Mouse (Mus musculus) left cerebral cortex, adult 8-10 months (tissue): ENCODE results near the gene Kansl3. TPM values are rescaled to one million over a fixed set of nuclear protein-coding genes. Genes with fewer than 3 reads are reported as not detected.
A peak's percentile ranks its signal among the peaks of the same experiment; 100 is the strongest.

Experiments used
- DNase-seq, 2 experiments: peaks; one replicate each; pipeline ENCODE4 v3.0.0; 2022; ENCODE audit warnings: low spot score in 2 of 2
- total RNA-seq, 4 experiments: library from RNA; stranded (reverse); gene quantifications; 2 replicates each; pipeline ENCODE4 v1.2.4; 2022

The Kansl3 gene
- total RNA-seq, 4 experiments from 2014 or later, result 63.9 to 88.2 (median 74.6) TPM

GRCm38 (mm10) chr1:36321829-36322573 is 47.0 kb downstream of the Kansl3 start:
- DNase-seq, result no peak

DNA sequence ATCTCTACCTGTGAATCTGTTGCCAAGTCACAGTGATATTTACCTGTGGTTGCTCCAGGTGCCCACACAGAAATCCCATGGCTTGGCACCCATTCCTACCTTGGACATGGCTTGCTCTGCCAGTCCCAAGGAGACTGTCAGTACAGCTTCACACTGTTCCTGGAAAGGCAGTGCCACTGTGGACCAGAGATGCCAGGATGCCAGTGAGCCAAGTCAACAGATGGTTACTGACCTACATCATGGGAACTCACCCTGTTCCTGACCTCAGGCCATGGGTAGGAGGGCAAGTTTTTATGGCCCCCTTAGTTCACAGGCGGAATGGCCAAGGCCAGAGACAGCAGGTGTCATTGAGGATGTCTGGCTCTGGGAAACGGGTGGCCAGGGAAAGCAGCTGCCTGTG is 47.8 kb downstream of the Kansl3 start:
- DNase-seq, result no peak

DNA sequence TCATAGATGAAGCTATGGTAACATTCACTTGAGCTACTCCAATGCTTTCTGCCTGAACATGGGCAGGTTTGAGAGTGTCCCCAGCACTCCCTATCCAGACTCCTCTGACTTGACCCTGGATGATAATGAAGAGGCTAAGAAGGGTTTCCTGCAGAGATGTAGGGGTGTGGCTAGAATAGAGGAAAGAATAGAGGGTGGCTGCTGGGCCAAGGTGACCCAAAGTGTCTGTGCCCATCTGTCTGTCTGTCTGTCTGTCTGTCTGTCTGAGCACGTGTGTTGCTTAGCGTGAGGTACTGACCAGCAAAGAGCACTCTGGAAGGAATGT is 53.2 kb downstream of the Kansl3 start:
- DNase-seq, result no peak

DNA sequence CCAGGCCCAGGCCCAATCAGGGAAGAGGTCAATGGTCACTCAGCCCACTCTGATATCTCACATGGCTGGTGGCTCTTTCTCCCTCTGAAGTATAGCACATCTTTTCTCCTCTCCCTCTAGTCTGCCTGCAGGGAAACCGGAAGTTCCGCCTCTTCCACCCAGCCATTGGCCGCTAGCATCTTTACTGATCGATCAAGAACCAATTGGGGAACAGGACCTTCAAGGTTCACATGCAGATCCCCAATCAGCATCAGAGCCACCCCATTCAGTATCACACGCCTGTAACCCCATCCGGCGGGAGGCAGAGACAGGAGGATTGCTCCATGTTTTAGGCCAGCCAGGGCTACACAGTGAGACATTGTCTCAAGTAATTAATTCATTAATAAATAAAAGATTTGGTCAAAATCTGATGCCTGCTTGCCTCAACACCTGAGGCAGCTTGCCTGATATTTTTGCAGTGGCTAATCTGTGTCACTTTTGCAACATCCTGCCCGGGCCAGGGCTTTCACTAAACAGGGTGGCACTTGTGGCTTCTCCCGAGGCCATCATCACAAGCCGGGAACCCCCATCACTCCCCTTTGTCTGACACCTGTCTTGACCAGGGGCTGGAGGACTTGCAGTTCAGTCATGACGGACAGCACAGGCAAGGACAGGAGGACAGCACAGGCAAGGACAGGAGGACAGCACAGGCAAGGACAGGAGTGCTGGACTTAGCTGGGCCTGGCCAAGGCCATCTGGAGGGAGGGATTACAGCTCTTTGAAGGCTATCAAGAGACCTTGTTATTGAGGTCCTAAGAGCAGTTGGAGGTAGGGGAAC is 53.8 kb downstream of the Kansl3 start:
- no peak for DNase-seq

GRCm38 (mm10) chr1:36309498-36309901 is 59.5 kb downstream of the Kansl3 start:
- DNase-seq, result peak in 1 of 2 experiments; percentile 72

DNA sequence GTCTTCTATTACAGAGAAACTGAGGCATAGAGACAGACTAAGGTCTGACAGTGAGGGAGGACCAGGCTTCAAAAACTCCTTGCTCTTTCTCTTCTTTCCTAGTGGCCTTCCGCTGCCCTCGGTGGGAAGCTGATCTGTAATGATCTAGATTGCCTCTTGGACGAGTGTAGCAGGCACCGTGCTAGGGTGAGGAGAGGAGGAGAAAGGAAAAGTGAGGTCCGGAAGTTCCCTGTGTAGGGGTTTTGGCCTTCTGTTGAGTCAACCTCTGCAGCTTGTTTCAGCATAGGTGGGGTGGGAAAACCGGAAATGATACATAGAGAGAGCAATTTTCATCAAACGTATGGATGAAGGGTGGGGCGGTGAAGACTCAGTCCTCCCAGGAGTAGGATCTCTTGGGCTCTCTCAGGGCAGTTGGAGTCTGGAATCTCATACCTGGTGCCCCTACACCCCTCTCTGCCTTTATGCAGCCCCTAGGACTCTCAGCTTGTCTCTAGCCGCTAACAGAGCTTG is 60.0 kb downstream of the Kansl3 start:
- no peak for DNase-seq

GRCm38 (mm10) chr1:36308451-36308901 is 60.5 kb downstream of the Kansl3 start:
- DNase-seq, result no peak

GRCm38 (mm10) chr1:36307495-36308280 is 61.3 kb downstream of the Kansl3 start, which contains the start of gene Arid5a:
TSS of gene Arid5a (plus strand) at chr1:36307733.
- DNase-seq, result peak; percentile 70 to 82

DNA sequence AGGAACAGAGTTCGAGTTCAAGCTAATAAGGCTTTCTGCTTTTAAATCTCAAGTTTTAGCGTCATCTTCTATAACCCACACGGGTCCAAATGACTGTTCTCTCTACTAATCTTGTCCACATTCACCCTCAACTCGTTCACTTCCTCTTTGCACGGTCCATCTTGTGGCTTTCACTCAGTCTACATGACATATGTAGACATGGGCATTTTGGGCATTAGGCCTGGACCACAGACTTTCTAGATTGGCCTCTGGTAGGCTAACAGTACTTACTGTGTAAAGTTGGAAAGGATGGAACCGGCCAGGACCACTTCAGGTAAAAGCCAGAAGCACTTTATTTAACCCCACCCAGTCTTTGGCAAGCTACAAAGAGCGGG is 61.9 kb downstream of the Kansl3 start:
- no peak for DNase-seq

DNA sequence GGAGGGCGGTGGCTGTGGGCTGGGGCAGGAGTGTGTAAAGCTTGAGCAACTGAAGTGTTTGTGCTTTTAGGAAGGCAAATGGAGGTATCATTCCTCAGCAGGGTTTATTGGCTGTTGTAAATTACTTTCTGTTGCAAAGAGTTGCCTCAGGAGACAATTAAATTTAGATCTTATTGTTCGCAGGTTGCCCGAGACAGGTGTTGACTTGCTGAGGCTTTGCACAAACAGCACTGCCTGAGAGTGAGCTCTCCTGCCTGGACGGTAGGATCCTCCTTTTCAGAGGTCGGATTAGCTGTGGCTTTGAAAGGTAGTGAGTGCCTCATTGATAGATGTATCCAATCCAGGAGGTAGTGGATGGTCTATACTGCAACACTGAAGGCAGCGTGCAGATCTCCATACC is 62.9 kb downstream of the Kansl3 start:
- no peak for DNase-seq

GRCm38 (mm10) chr1:36304764-36305163 is 64.2 kb downstream of the Kansl3 start:
- DNase-seq, result no peak

DNA sequence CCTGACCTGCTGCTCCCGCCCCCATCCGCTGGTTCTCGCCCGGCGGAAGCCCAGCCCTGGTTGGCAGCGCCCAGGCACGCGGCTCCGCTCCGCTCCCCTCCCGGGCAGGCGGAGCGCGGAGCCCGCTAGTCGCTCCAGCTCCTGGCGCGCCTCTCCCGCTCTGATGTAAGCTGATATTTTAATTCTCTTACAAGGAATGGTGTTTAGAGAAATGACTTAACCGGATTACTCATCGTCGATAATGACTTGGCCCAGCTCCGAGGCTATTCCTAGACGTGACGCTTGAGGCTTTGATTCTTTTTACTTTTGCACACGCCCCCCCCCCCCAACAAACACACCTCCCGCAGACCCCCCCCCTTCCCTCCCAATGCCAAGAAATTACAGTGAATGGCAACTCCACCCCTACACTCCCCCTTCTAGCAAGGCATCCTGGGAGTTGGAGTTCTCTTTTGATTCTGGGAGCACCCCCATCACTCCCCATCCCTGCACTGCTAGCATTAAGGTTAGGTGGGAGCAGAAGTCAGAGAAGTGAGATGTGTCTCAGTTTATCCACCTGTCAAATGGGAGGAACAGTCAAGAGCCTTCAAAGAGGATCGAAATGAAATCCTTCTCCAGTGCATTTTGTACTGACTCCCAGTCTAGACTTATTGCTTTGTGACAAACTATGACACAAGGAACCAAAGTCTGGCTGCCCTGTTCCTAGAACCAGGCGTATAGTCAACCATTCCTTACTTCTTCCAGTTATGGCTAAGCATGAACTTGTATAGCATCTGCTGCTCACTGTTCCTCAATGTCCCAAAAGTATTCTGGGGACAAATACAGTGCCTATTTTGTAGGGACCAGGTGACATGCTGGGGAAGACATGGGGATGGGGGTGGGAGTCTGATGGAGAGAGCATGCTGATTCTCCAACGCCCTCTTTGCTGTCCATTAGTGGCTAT is 65.3 kb downstream of the Kansl3 start:
- DNase-seq, result peak in 1 of 2 experiments; percentile 89

- DNase-seq, result no peak
Observed at GRCm38 (mm10) chr1:36302957-36303356, 66.0 kb downstream of the Kansl3 start.

GRCm38 (mm10) chr1:36302273-36302672 is 66.7 kb downstream of the Kansl3 start:
- DNase-seq, result no peak

GRCm38 (mm10) chr1:36300486-36300885 is 68.5 kb downstream of the Kansl3 start:
- DNase-seq, result no peak

GRCm38 (mm10) chr1:36299676-36300075 is 69.3 kb downstream of the Kansl3 start:
- no peak for DNase-seq

DNA sequence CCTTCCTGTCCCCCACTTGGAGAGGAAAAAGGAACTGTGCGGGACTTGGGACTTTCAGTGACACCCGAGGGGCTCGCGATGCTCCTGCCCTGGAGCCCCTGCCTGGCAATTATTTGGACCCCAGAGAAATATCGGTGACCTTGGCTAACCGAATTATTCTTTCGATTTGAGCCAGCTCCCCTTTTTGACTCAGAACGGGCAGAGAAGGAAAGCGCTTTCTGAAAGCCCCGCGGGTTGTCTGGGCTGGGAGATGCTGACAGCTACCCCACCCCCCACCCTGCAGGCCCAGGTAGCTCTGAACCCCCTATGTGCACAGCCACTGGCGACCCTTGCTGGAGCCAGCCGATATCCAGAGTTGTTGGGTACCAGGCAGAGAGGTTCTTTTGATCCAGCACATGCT is 69.9 kb downstream of the Kansl3 start:
- no peak for DNase-seq

DNA sequence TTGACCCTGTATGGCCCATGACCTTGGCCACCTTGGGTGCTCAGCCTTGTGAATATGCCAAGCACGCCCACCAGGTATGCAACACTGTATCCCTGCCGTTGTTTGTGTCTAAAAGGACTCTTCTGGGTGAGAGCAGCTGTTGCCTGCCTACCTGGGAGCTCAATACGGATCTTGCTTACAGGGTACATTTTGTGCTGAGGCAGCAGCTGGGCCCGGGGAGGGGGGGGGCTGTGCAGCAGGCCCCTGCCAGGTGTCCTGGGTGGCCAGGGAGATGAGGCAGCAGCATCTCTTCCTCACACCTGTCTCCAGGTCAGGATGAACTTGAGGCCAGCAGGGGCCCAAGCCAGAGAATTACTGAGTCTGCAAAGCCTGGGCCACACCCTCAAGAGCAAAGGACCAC is 70.9 kb downstream of the Kansl3 start:
- no peak for DNase-seq

- no peak for DNase-seq
Observed at GRCm38 (mm10) chr1:36296466-36297149, 72.4 kb downstream of the Kansl3 start.

GRCm38 (mm10) chr1:36294402-36294801 is 74.6 kb downstream of the Kansl3 start:
- no peak for DNase-seq
